Mouse (Mus musculus) ES-E14 (cell line): ENCODE results near the gene Mapk14. TPM values are rescaled to one million over a fixed set of nuclear protein-coding genes. Genes with fewer than 3 reads are reported as not detected.

ENCODE experiments used
- DNase-seq: peaks from one replicate; pipeline ENCODE4 v3.0.0-alpha.2; 2013; ENCODE audit warnings: low read depth, low spot score
- H3K27ac ChIP-seq: 2 replicates; pipeline ENCODE4 v1.5.1; 2012; ENCODE audit warnings: low read depth, mild to moderate bottlenecking, low read length, moderate library complexity, mixed read lengths; ENCODE audit not compliant: poor library complexity, insufficient read depth, severe bottlenecking
- H3K36me3 ChIP-seq: 2 replicates; pipeline ENCODE4 v1.6.1; 2012; ENCODE audit warnings: mild to moderate bottlenecking, low read length, moderate library complexity, mixed read lengths; ENCODE audit not compliant: control insufficient read depth, poor library complexity, insufficient read depth, severe bottlenecking
- H3K4me1 ChIP-seq, 2 experiments: fragments of 150-350 bp in 1 of 2; sonication (generic) in 1 of 2; 2 replicates each; pipeline ENCODE4 v1.6.1; 2012; ENCODE audit warnings: low read length in 2 of 2, mild to moderate bottlenecking in 1 of 2, mixed read lengths in 1 of 2; ENCODE audit not compliant: control insufficient read depth in 2 of 2, insufficient read depth in 2 of 2, poor library complexity in 1 of 2
- H3K4me3 ChIP-seq, 2 experiments: fragments of 150-350 bp in 1 of 2; sonication (generic) in 1 of 2; 2 replicates each; pipeline ENCODE4 v1.5.1; 2012; ENCODE audit warnings: low read length in 2 of 2, low read depth in 1 of 2, mild to moderate bottlenecking in 1 of 2, mixed read lengths in 1 of 2; ENCODE audit not compliant: insufficient read depth in 1 of 2, poor library complexity in 1 of 2, severe bottlenecking in 1 of 2
- H3K9ac ChIP-seq: 2 replicates; pipeline ENCODE4 v1.6.1; 2012; ENCODE audit warnings: low read depth, mild to moderate bottlenecking, low read length, mixed read lengths; ENCODE audit not compliant: poor library complexity, insufficient read depth, severe bottlenecking
- H3K9me3 ChIP-seq: fragments of 150-350 bp; sonication (generic); 2 replicates; pipeline ENCODE4 v1.6.1; 2012; ENCODE audit warnings: low read depth, mild to moderate bottlenecking, low read length; ENCODE audit not compliant: control insufficient read depth, insufficient read depth
- CHD2 ChIP-seq: IDR thresholded peaks from 2 replicates; pipeline ENCODE4 v1.6.1; 2014; ENCODE audit warnings: mild to moderate bottlenecking, low read depth, low read length, inconsistent platforms
- HCFC1 ChIP-seq: IDR thresholded peaks from 2 replicates; pipeline ENCODE4 v1.6.1; 2012; ENCODE audit warnings: low read length, inconsistent platforms, borderline replicate concordance; ENCODE audit not compliant: insufficient read depth
- MAFK ChIP-seq: IDR thresholded peaks from 2 replicates; pipeline ENCODE4 v1.6.1; 2014; ENCODE audit warnings: mild to moderate bottlenecking, low read depth, low read length, inconsistent platforms; ENCODE audit not compliant: insufficient read depth
- ZC3H11A ChIP-seq: IDR thresholded peaks from 2 replicates; pipeline ENCODE4 v1.6.1; 2012; ENCODE audit warnings: low read depth, mild to moderate bottlenecking, inconsistent platforms, low read length, borderline replicate concordance
- ZNF384 ChIP-seq: IDR thresholded peaks from 2 replicates; pipeline ENCODE4 v1.6.1; 2012; ENCODE audit warnings: low read depth, low read length, inconsistent platforms
- in situ Hi-C, 2 experiments: fragments of 600-800 bp; cut with MboI; formaldehyde crosslinking; loops; one replicate each; pipeline ENCODE4 v1.15.1; 2025; ENCODE audit warnings: low sequenced_read_pairs in 2 of 2, inconsistent platforms in 1 of 2; ENCODE audit not compliant: unreplicated experiment in 2 of 2
- total RNA-seq: library from RNA; depleted of rRNA; stranded (reverse); fragments of 300-350 nt; gene quantifications from 2 replicates; pipeline ENCODE4 v1.2.3, GENCODE M21; 2012

Gene Mapk14
- total RNA-seq, 1 experiment = 77.3 TPM

DNA sequence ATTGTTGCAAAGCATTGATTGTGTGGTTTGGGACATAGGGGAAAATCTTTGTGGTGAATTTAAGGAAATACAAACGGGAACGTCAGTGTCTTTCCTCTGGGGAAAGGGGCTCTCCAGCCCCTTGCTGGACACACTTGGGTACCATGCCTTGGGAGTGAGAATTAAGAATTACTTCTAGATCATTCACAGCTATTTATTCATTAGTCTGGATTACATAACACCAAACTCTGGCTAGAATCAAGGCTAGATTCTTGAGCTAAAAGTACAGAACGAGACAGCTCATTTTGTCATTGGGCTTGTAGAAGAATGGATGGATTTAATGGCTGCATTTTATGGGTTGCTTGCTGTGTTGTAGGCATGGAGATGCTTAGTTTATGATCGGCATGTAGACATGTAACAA, 3.7 kb downstream of the Mapk14 start:
- Histone ChIP-seq H3K27ac (no peak overlapping the region), H3K9ac (no peak overlapping the region), H3K9me3 (no peaks in the 10 kb centered on the region), H3K36me3 (peaks cover 3% of the 10 kb centered on the region; the same call in 1 of the 2 replicates), H3K4me1 (peaks cover 0 to 9% of the 10 kb centered on the region in 2 experiments; a peak in 2 of 4 replicates), H3K4me3 (no peak overlapping the region)
- in situ Hi-C loops = no loop called here
- DNase-seq = no peak
- no peak for TF ChIP-seq MAFK
- no peak for TF ChIP-seq HCFC1
- TF ChIP-seq ZC3H11A = no peak
- no peak for TF ChIP-seq CHD2

DNA sequence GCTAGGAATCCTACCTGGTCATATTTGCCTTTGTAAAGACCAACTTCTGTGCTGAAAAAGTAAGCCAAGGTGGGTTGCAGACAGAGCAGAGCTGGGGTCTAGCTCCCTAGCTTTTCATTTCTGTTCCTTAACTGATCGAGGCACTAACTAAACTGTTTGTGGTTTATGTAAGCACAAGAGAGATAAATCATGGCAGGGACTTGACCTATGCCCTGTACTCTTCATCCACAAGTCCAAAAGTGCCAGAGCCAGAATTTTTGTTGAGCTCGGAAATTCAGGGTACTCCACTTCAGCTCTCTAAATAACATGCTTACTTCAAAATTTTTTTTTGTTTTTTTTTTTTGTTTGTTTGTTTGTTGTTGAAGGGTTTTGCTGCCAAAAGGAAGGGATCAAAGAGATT, 5.5 kb downstream of the Mapk14 start:
- no peak overlapping the region for H3K4me3 ChIP-seq
- no peak overlapping the region for H3K27ac ChIP-seq
- no peaks in the 10 kb centered on the region for H3K9me3 ChIP-seq
- in situ Hi-C loops = no loop called here
- H3K9ac ChIP-seq = no peak overlapping the region
- no peak for DNase-seq
- TF ChIP-seq MAFK (no peak), CHD2 (no peak), ZC3H11A (no peak), HCFC1 (no peak), ZNF384 (no peak)
- H3K4me1 ChIP-seq = peaks cover 0 to 9% of the 10 kb centered on the region in 2 experiments; a peak in 1 of 4 replicates
- H3K36me3 ChIP-seq = peaks cover 5% of the 10 kb centered on the region; the same call in 1 of the 2 replicates

DNA sequence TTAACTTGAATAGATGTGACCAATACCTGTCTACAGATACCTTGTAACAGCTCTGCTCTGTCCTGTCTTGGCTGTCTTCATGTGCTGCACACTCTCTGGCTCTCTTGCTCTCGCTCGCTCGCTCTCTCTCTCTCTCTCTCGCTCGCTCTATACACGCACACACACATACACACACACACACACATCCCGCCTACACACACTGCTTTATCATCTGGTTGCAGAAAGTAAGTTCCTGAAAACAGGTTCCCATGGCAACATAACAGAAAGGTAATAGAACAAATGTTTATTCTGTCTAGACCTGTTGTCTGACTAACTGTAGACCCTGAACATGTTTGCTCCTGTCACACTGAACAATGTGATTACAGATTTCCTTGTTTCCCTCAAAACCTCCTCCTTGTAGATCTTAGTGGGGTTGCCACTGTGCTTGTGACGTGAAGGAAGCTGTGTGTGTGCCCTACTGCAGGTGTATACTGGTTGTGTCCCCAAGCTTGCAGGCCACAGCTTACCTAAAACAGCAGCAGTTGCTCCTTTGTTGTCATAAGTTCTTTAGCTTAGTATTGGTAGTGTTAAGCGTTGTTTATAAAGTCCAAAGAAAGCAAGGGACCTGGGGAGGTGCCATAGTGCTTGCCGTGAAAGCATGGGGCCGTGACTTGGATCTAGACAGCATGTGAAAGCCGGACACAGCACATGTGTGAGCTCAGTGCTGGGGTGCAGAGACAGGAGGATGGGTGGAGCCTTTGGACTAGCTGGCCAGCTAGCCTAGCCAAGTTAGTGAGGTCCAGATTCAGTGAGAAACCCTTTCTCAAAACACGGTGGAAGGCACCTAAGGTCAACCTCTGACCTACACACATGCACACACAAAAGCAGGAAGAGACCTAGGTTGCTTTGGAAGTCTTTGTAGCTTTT, 6.4 kb downstream of the Mapk14 start:
- TF ChIP-seq MAFK = no peak
- TF ChIP-seq ZC3H11A = no peak
- TF ChIP-seq HCFC1 = no peak
- TF ChIP-seq ZNF384 = no peak
- TF ChIP-seq CHD2 = no peak
- no peaks in the 10 kb centered on the region for H3K9me3 ChIP-seq
- no peak overlapping the region for H3K9ac ChIP-seq
- in situ Hi-C loops = no loop called here
- H3K4me3 ChIP-seq = no peak overlapping the region
- no peak overlapping the region for H3K27ac ChIP-seq
- H3K4me1 ChIP-seq = peaks cover 0 to 10% of the 10 kb centered on the region in 2 experiments; a peak in 1 of 4 replicates
- DNase-seq = no peak
- H3K36me3 ChIP-seq = peaks cover 5% of the 10 kb centered on the region; the same call in 1 of the 2 replicates

DNA sequence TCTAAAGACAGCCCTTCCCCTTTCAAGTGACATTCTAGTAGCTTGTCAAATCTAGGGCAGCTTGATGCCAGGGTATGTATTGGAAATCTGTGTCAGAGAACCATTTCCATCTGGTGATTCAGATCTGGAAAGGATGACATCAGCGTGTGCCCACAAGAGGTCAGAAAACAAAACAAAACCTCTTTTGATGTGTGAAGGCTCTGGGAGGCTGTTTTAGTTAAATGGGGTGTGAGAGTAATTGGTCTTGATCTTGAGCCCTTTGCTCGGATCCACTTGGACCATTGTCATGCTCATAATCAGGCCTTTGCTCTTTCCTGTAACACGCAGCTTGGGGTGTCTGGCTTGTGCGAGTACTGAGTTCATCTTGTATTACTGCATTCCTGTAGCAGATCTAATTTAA, 7.1 kb downstream of the Mapk14 start:
- H3K4me3 ChIP-seq = no peak overlapping the region
- H3K36me3 ChIP-seq = peaks cover 5% of the 10 kb centered on the region; the same call in 1 of the 2 replicates
- no peak for DNase-seq
- no peak for TF ChIP-seq ZNF384
- H3K9me3 ChIP-seq = no peaks in the 10 kb centered on the region
- no peak overlapping the region for H3K9ac ChIP-seq
- H3K27ac ChIP-seq = no peak overlapping the region
- in situ Hi-C loops = no loop called here
- peaks cover 0 to 10% of the 10 kb centered on the region in 2 experiments; a peak in 1 of 4 replicates for H3K4me1 ChIP-seq
